ENCODE assay signal across 8 mouse cellular contexts in the genomic region with DNA sequence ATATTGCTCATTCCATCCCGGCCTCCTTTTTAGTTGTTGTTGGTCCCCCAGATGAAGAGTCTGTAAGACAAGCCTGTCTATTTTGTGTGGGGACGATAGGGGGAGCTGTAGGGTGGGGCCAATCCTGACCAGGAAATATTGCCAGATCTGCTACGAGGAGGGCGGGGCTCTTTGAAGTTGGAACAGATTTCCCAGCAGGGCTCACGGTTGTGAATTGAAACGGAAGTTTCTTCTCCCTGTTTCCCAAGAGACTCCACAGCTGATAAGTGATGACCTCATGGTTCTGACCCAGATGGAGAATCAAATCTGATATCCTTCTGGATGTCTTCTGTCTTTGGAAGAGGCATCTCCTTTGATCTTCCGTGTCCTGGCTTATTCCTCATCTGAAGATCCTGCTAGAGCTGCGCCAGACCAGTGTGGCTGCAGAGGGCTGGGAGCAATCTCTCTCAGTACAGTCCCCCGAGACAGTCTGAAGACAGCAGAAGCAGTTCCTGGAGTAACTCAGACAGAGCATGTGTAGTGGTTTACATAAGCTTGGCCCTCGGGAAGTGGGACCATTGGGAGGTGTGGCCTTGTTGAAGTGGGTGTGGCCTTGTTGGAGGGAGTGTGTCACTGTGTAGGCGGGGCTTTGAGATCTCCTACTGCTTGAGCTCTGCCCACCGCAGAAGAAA.
DNase-seq lines count a peak whose midpoint lies in the region; ATAC-seq and TF ChIP-seq lines count a peak whose summit lies in the region.

No protein-coding gene starts in this region.

- H3K4me1 ChIP-seq in MEL (ENCODE audit: control insufficient read depth in 1 of 2, insufficient read depth in 2 of 2, low read length in 2 of 2), result no peaks in the 10 kb centered on the region
- no peaks in the 10 kb centered on the region for H3K4me1 ChIP-seq in embryonic fibroblast, embryonic 13.5 days (ENCODE audit: control insufficient read depth, insufficient read depth, low read length)
- H3K4me1 ChIP-seq in heart, embryonic 13.5 days, result peaks cover 16% of the 10 kb centered on the region
- H3K4me1 ChIP-seq in kidney, embryonic 15.5 days, result peaks cover 20% of the 10 kb centered on the region
- no peaks in the 10 kb centered on the region for H3K4me1 ChIP-seq in liver, embryonic 16.5 days (ENCODE audit: control insufficient read depth, low read depth, low read length)
- H3K4me1 ChIP-seq in neural tube, embryonic 14.5 days (ENCODE audit: control insufficient read depth, insufficient read depth, low read length), result peaks cover 2% of the 10 kb centered on the region; the same call in 1 of the 2 replicates

- H3K79me2 ChIP-seq in MEL (ENCODE audit: control insufficient read depth, insufficient read depth, low read length, poor library complexity), result no peaks in the 10 kb centered on the region

- no peak for TF ChIP-seq POLR2A in MEL (IDR thresholded peaks at IDR 0.05; ENCODE audit: control insufficient read depth in 1 of 2, insufficient read depth in 1 of 2, low read depth in 1 of 2, low read length in 2 of 2, poor library complexity in 1 of 2)
- no peak for TF ChIP-seq POLR2A in brain, embryonic 14.5 days (IDR thresholded peaks at IDR 0.05; ENCODE audit: borderline replicate concordance, extremely low read depth, insufficient read depth, insufficient read length, poor library complexity, severe bottlenecking)
- no peak for TF ChIP-seq POLR2A in embryonic fibroblast, embryonic 13.5 days (IDR thresholded peaks at IDR 0.05; ENCODE audit: low read depth, low read length)

- DNase-seq in MEL (ENCODE audit: low read depth, low spot score), result peak; percentile 24
- peak; percentile 73 for DNase-seq in brain, embryonic 14.5 days (ENCODE audit: low read depth)
- DNase-seq in adipocyte (ENCODE audit: low spot score), result no peak

- WGBS in heart, embryonic 13.5 days, result 15% methylated on average over 12 of the region's 12 CpGs
- 14% methylated on average over 12 of the region's 12 CpGs for WGBS in kidney, embryonic 15.5 days
- WGBS in liver, embryonic 16.5 days (ENCODE audit: insufficient replicate concordance), result 15% methylated on average over 12 of the region's 12 CpGs
- WGBS in neural tube, embryonic 14.5 days, result 19% methylated on average over 12 of the region's 12 CpGs

- no peaks in the 10 kb centered on the region for H3K36me3 ChIP-seq in MEL (ENCODE audit: control insufficient read depth in 1 of 2, insufficient read depth in 2 of 2, low read length in 2 of 2)
- H3K36me3 ChIP-seq in heart, embryonic 13.5 days, result no peaks in the 10 kb centered on the region
- no peaks in the 10 kb centered on the region for H3K36me3 ChIP-seq in kidney, embryonic 15.5 days
- no peaks in the 10 kb centered on the region for H3K36me3 ChIP-seq in liver, embryonic 16.5 days (ENCODE audit: control insufficient read depth, insufficient read depth)
- H3K36me3 ChIP-seq in neural tube, embryonic 14.5 days (ENCODE audit: control insufficient read depth, insufficient read depth, low read length), result no peaks in the 10 kb centered on the region

- H3K9me3 ChIP-seq in MEL (replicated peaks; ENCODE audit: insufficient read depth, low read length), result no peaks in the 10 kb centered on the region
- H3K9me3 ChIP-seq in heart, embryonic 13.5 days, result no peaks in the 10 kb centered on the region
- no peaks in the 10 kb centered on the region for H3K9me3 ChIP-seq in kidney, embryonic 15.5 days (replicated peaks)
- H3K9me3 ChIP-seq in liver, embryonic 16.5 days (replicated peaks; ENCODE audit: control insufficient read depth, low read length), result no peaks in the 10 kb centered on the region
- no peaks in the 10 kb centered on the region for H3K9me3 ChIP-seq in neural tube, embryonic 14.5 days (ENCODE audit: control insufficient read depth, low read length)

- peak; percentile 11 for TF ChIP-seq RAD21 in MEL (IDR thresholded peaks at IDR 0.05; ENCODE audit: low read depth, low read length)

- peak overlapping the region in 1 of 2 experiments; percentile 11; a peak in 1 of 4 replicates for H3K4me3 ChIP-seq in MEL (ENCODE audit: control insufficient read depth in 1 of 2, insufficient read depth in 1 of 2, low read depth in 2 of 2, low read length in 2 of 2)
- no peak overlapping the region for H3K4me3 ChIP-seq in embryonic fibroblast, embryonic 13.5 days (ENCODE audit: insufficient read depth, low read length)
- peak overlapping the region; percentile 34 for H3K4me3 ChIP-seq in heart, embryonic 13.5 days
- peak overlapping the region; percentile 25 for H3K4me3 ChIP-seq in kidney, embryonic 15.5 days (replicated peaks)
- H3K4me3 ChIP-seq in liver, embryonic 16.5 days (ENCODE audit: low read depth, low read length), result no peak overlapping the region
- no peak overlapping the region for H3K4me3 ChIP-seq in neural tube, embryonic 14.5 days (ENCODE audit: low read depth, low read length)

- H3K27me3 ChIP-seq in MEL (ENCODE audit: control insufficient read depth in 1 of 2, insufficient read depth in 2 of 2, low read length in 2 of 2), result no peaks in the 10 kb centered on the region
- H3K27me3 ChIP-seq in heart, embryonic 13.5 days (replicated peaks), result no peaks in the 10 kb centered on the region
- no peaks in the 10 kb centered on the region for H3K27me3 ChIP-seq in kidney, embryonic 15.5 days
- H3K27me3 ChIP-seq in liver, embryonic 16.5 days (ENCODE audit: control insufficient read depth, insufficient read depth, low read depth, low read length), result no peaks in the 10 kb centered on the region
- H3K27me3 ChIP-seq in neural tube, embryonic 14.5 days (ENCODE audit: control insufficient read depth, insufficient read depth, low read length), result no peaks in the 10 kb centered on the region

- H3K4me2 ChIP-seq in heart, embryonic 13.5 days, result peak overlapping the region; percentile 63
- peak overlapping the region; percentile 54 for H3K4me2 ChIP-seq in kidney, embryonic 15.5 days
- H3K4me2 ChIP-seq in liver, embryonic 16.5 days (ENCODE audit: low read depth, low read length), result peak overlapping the region; percentile 11; the same call in 1 of the 2 replicates
- H3K4me2 ChIP-seq in neural tube, embryonic 14.5 days (ENCODE audit: low read depth, low read length), result peak overlapping the region; percentile 6; the same call in 1 of the 2 replicates

- peak in 2 of 3 experiments; percentile 28 to 34; a peak in 3 of 6 replicates for TF ChIP-seq CTCF in MEL (IDR thresholded peaks at IDR 0.05 in 2 of 3, conservative IDR thresholded peaks at IDR 0.05 in 1 of 3; ENCODE audit: control insufficient read depth in 1 of 3, insufficient read depth in 1 of 3, low read depth in 2 of 3, low read length in 3 of 3, poor library complexity in 1 of 3, severe bottlenecking in 1 of 3)
- TF ChIP-seq CTCF in brain, embryonic 14.5 days (IDR thresholded peaks at IDR 0.05; ENCODE audit: borderline replicate concordance, extremely low read depth, insufficient read depth, insufficient read length), result peak; percentile 46; the same call in 1 of the 2 replicates
- no peak for TF ChIP-seq CTCF in embryonic fibroblast, embryonic 13.5 days (IDR thresholded peaks at IDR 0.05; ENCODE audit: borderline replicate concordance, insufficient read depth, low read length)

- no peak for TF ChIP-seq EP300 in MEL (IDR thresholded peaks at IDR 0.05; ENCODE audit: low read depth in 1 of 2, low read length in 2 of 2)

- ATAC-seq in heart, embryonic 13.5 days (ENCODE audit: extremely low read depth, insufficient number of reproducible peaks, low FRiP score, low TSS enrichment), result no peak
- peak; percentile 83 for ATAC-seq in kidney, embryonic 15.5 days (replicated peaks; ENCODE audit: low FRiP score)
- ATAC-seq in liver, embryonic 16.5 days (ENCODE audit: low read depth), result peak; percentile 59; the same call in 1 of the 2 replicates
- ATAC-seq in neural tube, embryonic 14.5 days (ENCODE audit: low read depth), result no peak

- no peak overlapping the region for H3K9ac ChIP-seq in MEL (ENCODE audit: control insufficient read depth, low read depth, low read length, poor library complexity, severe bottlenecking)
- no peak overlapping the region for H3K9ac ChIP-seq in heart, embryonic 13.5 days
- 0 out of 2 replicates have a peak overlapping the region, but pooled peaks have one; percentile 2 for H3K9ac ChIP-seq in kidney, embryonic 15.5 days
- no peak overlapping the region for H3K9ac ChIP-seq in liver, embryonic 16.5 days (ENCODE audit: low read depth, low read length)
- H3K9ac ChIP-seq in neural tube, embryonic 14.5 days (replicated peaks; ENCODE audit: low read depth, low read length), result no peak overlapping the region

- H3K27ac ChIP-seq in MEL (ENCODE audit: control insufficient read depth, low read depth, low read length), result no peak overlapping the region
- 0 out of 2 replicates have a peak overlapping the region, but pooled peaks have one; percentile 21 for H3K27ac ChIP-seq in embryonic fibroblast, embryonic 13.5 days (ENCODE audit: insufficient read depth, low read length)
- H3K27ac ChIP-seq in heart, embryonic 13.5 days (replicated peaks), result peak overlapping the region; percentile 63
- peak overlapping the region; percentile 84 for H3K27ac ChIP-seq in kidney, embryonic 15.5 days
- no peak overlapping the region for H3K27ac ChIP-seq in liver, embryonic 16.5 days (ENCODE audit: low read length)
- H3K27ac ChIP-seq in neural tube, embryonic 14.5 days (ENCODE audit: low read depth, low read length), result no peak overlapping the region

TF ChIP-seq in MEL, 35 proteins besides CTCF, POLR2A, EP300 and RAD21:
- no peak for TF ChIP-seq USF1 (IDR thresholded peaks at IDR 0.05; ENCODE audit: low read depth, low read length)
- no peak for TF ChIP-seq MEF2A (IDR thresholded peaks at IDR 0.05; ENCODE audit: extremely low read depth, insufficient replicate concordance, low read depth, low read length, poor library complexity, severe bottlenecking)
- TF ChIP-seq SMC3 (IDR thresholded peaks at IDR 0.05; ENCODE audit: low read depth, low read length), result 0 out of 2 replicates have a peak, but pooled peaks have one; percentile 4
- no peak for TF ChIP-seq TAL1 (IDR thresholded peaks at IDR 0.05; ENCODE audit: low read length)
- TF ChIP-seq ELF1 (IDR thresholded peaks at IDR 0.05; ENCODE audit: low read depth, low read length), result no peak
- TF ChIP-seq GABPA (IDR thresholded peaks at IDR 0.05; ENCODE audit: low read depth, low read length), result no peak

Comparison
In these comparisons a context has a peak if more than half of its experiments do, and no peak if none do; other contexts are left out.
1. H3K27ac ChIP-seq: peak in embryonic fibroblast, embryonic 13.5 days (single experiment), heart, embryonic 13.5 days (single experiment) and kidney, embryonic 15.5 days (single experiment); none in MEL (single experiment), liver, embryonic 16.5 days (single experiment) and neural tube, embryonic 14.5 days (single experiment).
2. H3K4me3 ChIP-seq: peak in heart, embryonic 13.5 days (single experiment) and kidney, embryonic 15.5 days (single experiment); none in embryonic fibroblast, embryonic 13.5 days (single experiment), liver, embryonic 16.5 days (single experiment) and neural tube, embryonic 14.5 days (single experiment).
3. ATAC-seq: peak in kidney, embryonic 15.5 days (single experiment) and liver, embryonic 16.5 days (single experiment); none in heart, embryonic 13.5 days (single experiment) and neural tube, embryonic 14.5 days (single experiment).
4. H3K4me2 ChIP-seq: peak in every context shown above with its lines; median percentile 63 in heart, embryonic 13.5 days; 54 in kidney, embryonic 15.5 days; 11 in liver, embryonic 16.5 days; 6 in neural tube, embryonic 14.5 days.